In the genomic region with DNA sequence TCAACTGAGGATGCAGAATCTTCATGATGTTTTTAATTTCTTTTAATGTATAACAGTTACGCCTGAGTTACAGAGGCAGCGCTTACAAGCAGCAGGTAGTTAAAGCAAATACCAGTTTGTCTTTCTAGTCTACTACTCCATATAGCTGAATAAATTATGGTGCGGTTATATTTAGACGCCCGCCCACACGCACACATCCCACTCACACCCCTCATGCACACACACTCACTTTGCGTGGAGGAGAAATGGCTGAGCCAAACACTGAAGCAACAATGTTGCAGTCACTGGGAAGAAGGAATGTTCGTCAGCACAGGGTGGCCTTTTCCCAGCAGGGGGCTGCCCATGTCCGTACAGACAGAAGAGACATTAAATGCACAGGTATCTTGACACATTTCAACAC, we compare ENCODE assay signal across 20 mouse cellular contexts.
DNase-seq lines count a peak whose midpoint lies in the region; ATAC-seq and TF ChIP-seq lines count a peak whose summit lies in the region.
"Had no signal": no experiment of that assay in that cellular context is flagged by ENCODE, and none has a peak within 500 bp of the region (broad histone marks: within the 10 kb centered on the region; RNA-seq: fewer than 3 reads in every experiment).

No protein-coding gene starts in this region.

- ATAC-seq in frontal cortex, adult (ENCODE audit: low TSS enrichment) = peak; percentile 84
- ATAC-seq in stomach, postnatal 0 days (ENCODE audit: low FRiP score, low TSS enrichment) = no peak
- ATAC-seq: hindbrain, embryonic 16.5 days; midbrain, embryonic 13.5 days; Patski had no signal

- H3K36me3 ChIP-seq in stomach, postnatal 0 days (ENCODE audit: control insufficient read depth, insufficient read depth, low read length) = no peaks in the 10 kb centered on the region
- H3K36me3 ChIP-seq: embryonic facial prominence, embryonic 13.5 days had no signal

- H3K4me3 ChIP-seq in stomach, postnatal 0 days (ENCODE audit: low read depth, low read length) = no peak overlapping the region
- H3K4me3 ChIP-seq: embryonic facial prominence, embryonic 13.5 days; forebrain, embryonic 10.5 days; midbrain, embryonic 13.5 days had no signal

- H3K9ac ChIP-seq in stomach, postnatal 0 days (ENCODE audit: low read length) = no peak overlapping the region
- H3K9ac ChIP-seq: embryonic facial prominence, embryonic 13.5 days; lung, embryonic 14.5 days; midbrain, embryonic 13.5 days had no signal

- no peak overlapping the region for H3K27ac ChIP-seq in stomach, postnatal 0 days (replicated peaks)
- H3K27ac ChIP-seq: embryonic facial prominence, embryonic 13.5 days; forebrain, embryonic 10.5 days; midbrain, embryonic 13.5 days had no signal

- no peaks in the 10 kb centered on the region for H3K4me1 ChIP-seq in stomach, postnatal 0 days (replicated peaks; ENCODE audit: control insufficient read depth, insufficient read depth)
- H3K4me1 ChIP-seq: embryonic facial prominence, embryonic 13.5 days; forebrain, embryonic 10.5 days; midbrain, embryonic 13.5 days had no signal

- intact Hi-C loops in gastrocnemius, postnatal 14 days (cut with DNase I; ENCODE audit: low total_unique reads) = no loop called here

- no peak for TF ChIP-seq EP300 in stomach, postnatal 0 days (optimal IDR thresholded peaks at IDR 0.05)

- no peaks in the 10 kb centered on the region for H3K9me3 ChIP-seq in stomach, postnatal 0 days (ENCODE audit: control insufficient read depth, low read length)
- H3K9me3 ChIP-seq: embryonic facial prominence, embryonic 13.5 days; forebrain, embryonic 10.5 days; midbrain, embryonic 13.5 days had no signal

- H3K27me3 ChIP-seq in stomach, postnatal 0 days (ENCODE audit: control insufficient read depth, insufficient read depth, low read length) = no peaks in the 10 kb centered on the region
- H3K27me3 ChIP-seq: embryonic facial prominence, embryonic 13.5 days; midbrain, embryonic 13.5 days; Patski had no signal

- TF ChIP-seq CTCF in stomach, postnatal 0 days (IDR thresholded peaks at IDR 0.05; ENCODE audit: low read depth) = no peak

- no peak overlapping the region for H3K4me2 ChIP-seq in stomach, postnatal 0 days (replicated peaks; ENCODE audit: low read depth)
- H3K4me2 ChIP-seq: embryonic facial prominence, embryonic 13.5 days; lung, embryonic 14.5 days; midbrain, embryonic 13.5 days had no signal

- WGBS in stomach, postnatal 0 days = 84% methylated on average over 9 of the region's 9 CpGs

- DNase-seq in layer of hippocampus, adult 18-20 months (ENCODE audit: low spot score in 2 of 2) = peak; percentile 33 to 68
- DNase-seq in left cerebral cortex, adult 8-10 months (ENCODE audit: low spot score in 2 of 2) = peak; percentile 53 to 81
- peak; percentile 64 for DNase-seq in right cerebral cortex, postnatal 14 days
- no peak for DNase-seq in gastrocnemius, postnatal 14 days
- DNase-seq in thymus, postnatal 36 days = no peak
- DNase-seq in stomach, postnatal 0 days (ENCODE audit: low spot score) = no peak
- DNase-seq: B cell, adult 2 months; cerebellum, adult 2 months; gastrocnemius, postnatal 25 days; heart, postnatal 14 days; kidney, adult 11 months; kidney, postnatal 4 days; lung, embryonic 14.5 days; thymus, postnatal 25 days had no signal

Comparison
In these comparisons a context has a peak if more than half of its experiments do, and no peak if none do; other contexts are left out.
1. DNase-seq: peak in layer of hippocampus, adult 18-20 months (2 of 2), left cerebral cortex, adult 8-10 months (2 of 2) and right cerebral cortex, postnatal 14 days (single experiment); none in gastrocnemius, postnatal 14 days (single experiment), thymus, postnatal 36 days (0 of 2) and stomach, postnatal 0 days (single experiment).